Mouse (Mus musculus) neural tube, embryonic 11.5 days (tissue): ENCODE measurements around the gene Mettl2. TPM values are rescaled to one million over a fixed set of nuclear protein-coding genes. Genes with fewer than 3 reads are reported as not detected.

Experiments used
- ATAC-seq: fragments of 200-750 bp; cut with Nextera tagmentation; 2 replicates; pipeline ENCODE4 v1.8.0; 2017; ENCODE audit warnings: moderate number of reproducible peaks, mild to moderate bottlenecking, moderate TSS enrichment, moderate library complexity; ENCODE audit not compliant: insufficient read depth, low FRiP score, low TSS enrichment
- DNase-seq: peaks from one replicate; pipeline ENCODE4 v3.0.0-alpha.2; 2015; ENCODE audit warnings: low spot score
- H3K27ac ChIP-seq: fragments of 300-500 bp; sonication (generic); 2 replicates; pipeline ENCODE4 v1.5.1; 2014; ENCODE audit warnings: low read depth, mild to moderate bottlenecking, low read length
- H3K27me3 ChIP-seq: fragments of 300-500 bp; sonication (generic); 2 replicates; pipeline ENCODE4 v1.6.1; 2014; ENCODE audit warnings: mild to moderate bottlenecking, low read length, mixed read lengths; ENCODE audit not compliant: control insufficient read depth, insufficient read depth
- H3K36me3 ChIP-seq: fragments of 300-500 bp; sonication (generic); 2 replicates; pipeline ENCODE4 v1.6.1; 2014; ENCODE audit warnings: mild to moderate bottlenecking, low read length, moderate library complexity, mixed read lengths; ENCODE audit not compliant: control insufficient read depth, insufficient read depth
- H3K4me1 ChIP-seq: fragments of 300-500 bp; sonication (generic); 2 replicates; pipeline ENCODE4 v1.6.1; 2014; ENCODE audit warnings: low read length, mixed read lengths; ENCODE audit not compliant: control insufficient read depth, insufficient read depth
- H3K4me2 ChIP-seq: fragments of 300-500 bp; sonication (generic); 2 replicates; pipeline ENCODE4 v1.6.1; 2014; ENCODE audit warnings: low read depth, mild to moderate bottlenecking, moderate library complexity
- H3K4me3 ChIP-seq: fragments of 300-500 bp; sonication (generic); 2 replicates; pipeline ENCODE4 v1.5.1; 2014; ENCODE audit warnings: low read depth, low read length
- H3K9ac ChIP-seq: fragments of 300-500 bp; sonication (generic); 2 replicates; pipeline ENCODE4 v1.6.1; 2014; ENCODE audit warnings: mild to moderate bottlenecking, low read length
- H3K9me3 ChIP-seq: fragments of 300-500 bp; sonication (generic); 2 replicates; pipeline ENCODE4 v1.6.1; 2016; ENCODE audit warnings: low read length; ENCODE audit not compliant: control insufficient read depth
- WGBS: fragments of 180-500 bp; shearing (Covaris S2); extraction: QIAGEN DNeasy Blood & Tissue Kit; methylation state at CpG from one replicate; pipeline ENCODE4 v1.1.7; 2014; 5-methylcytosine and 5-hydroxymethylcytosine counted together
- polyA plus RNA-seq: library from polyadenylated mRNA; unstranded; fragments of >200 nt; fragmentation: Nextera tagmentation; extraction: Ambion mirVana; gene quantifications from 2 replicates; pipeline ENCODE4 v1.2.1, GENCODE M21; 2014

Gene Mettl2
- polyA plus RNA-seq, 1 experiment from 2014 or later, result 33.1 TPM

DNA sequence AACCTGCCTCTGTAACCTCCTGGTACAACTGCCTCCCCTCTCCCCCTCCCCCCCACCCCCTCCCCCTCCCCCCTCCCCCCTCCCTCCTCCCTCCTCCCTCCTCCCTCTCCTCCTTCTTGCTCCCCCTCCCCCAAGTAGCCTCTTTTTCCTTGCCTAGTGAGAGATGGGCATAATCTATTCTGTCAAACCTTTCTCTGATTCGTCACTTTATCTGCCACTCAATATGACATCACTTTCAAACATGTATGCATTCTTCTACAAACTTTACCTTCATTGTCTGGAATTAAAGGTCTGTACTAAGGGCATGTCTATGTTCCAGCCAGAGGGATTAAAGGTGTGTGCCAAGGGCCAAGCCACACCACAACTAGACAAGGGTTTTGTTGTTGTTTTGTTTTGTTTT lies 23.5 kb downstream of the Mettl2 start:
- H3K36me3 ChIP-seq, result no peaks in the 10 kb centered on the region

DNA sequence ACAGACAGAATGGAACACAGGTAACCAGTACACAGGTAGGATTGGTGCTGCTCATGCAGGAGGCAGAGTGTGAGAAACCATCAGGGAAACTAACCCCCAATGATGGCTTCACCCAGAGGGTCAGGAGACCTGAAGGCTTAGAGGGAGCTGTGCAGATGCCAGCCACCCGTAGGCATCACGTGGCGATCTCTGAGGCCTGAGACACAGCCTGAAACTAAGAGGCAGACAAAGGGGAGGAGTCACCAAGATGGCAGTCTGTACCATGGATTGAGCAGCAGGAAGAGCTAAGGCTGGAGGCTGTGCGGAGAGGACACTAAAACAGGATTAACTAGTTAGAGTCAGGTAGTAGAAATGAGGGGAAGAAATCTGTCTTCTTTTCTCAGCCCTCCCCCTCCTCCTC lies 24.5 kb downstream of the Mettl2 start:
- Histone ChIP-seq H3K4me2 (no peak overlapping the region), H3K27me3 (no peaks in the 10 kb centered on the region), H3K27ac (no peak overlapping the region), H3K4me1 (peaks cover 2% of the 10 kb centered on the region; the same call in 1 of the 2 replicates), H3K4me3 (no peak overlapping the region), H3K36me3 (no peaks in the 10 kb centered on the region), H3K9me3 (no peaks in the 10 kb centered on the region), H3K9ac (no peak overlapping the region)
- DNase-seq, result no peak
- WGBS, result 70% methylated on average over 4 of the region's 4 CpGs
- no peak for ATAC-seq

More for the DNA sequence above, 23.5 kb downstream of the Mettl2 start:
- DNase-seq, result no peak
- WGBS, result 93% methylated on average over 1 of the region's 1 CpGs
- no peak overlapping the region for H3K4me3 ChIP-seq
- H3K27me3 ChIP-seq, result no peaks in the 10 kb centered on the region
- ATAC-seq, result no peak
- no peak overlapping the region for H3K4me2 ChIP-seq
- no peak overlapping the region for H3K27ac ChIP-seq
- H3K4me1 ChIP-seq, result peaks cover 2% of the 10 kb centered on the region; the same call in 1 of the 2 replicates
- H3K9ac ChIP-seq, result no peak overlapping the region
- no peaks in the 10 kb centered on the region for H3K9me3 ChIP-seq

DNA sequence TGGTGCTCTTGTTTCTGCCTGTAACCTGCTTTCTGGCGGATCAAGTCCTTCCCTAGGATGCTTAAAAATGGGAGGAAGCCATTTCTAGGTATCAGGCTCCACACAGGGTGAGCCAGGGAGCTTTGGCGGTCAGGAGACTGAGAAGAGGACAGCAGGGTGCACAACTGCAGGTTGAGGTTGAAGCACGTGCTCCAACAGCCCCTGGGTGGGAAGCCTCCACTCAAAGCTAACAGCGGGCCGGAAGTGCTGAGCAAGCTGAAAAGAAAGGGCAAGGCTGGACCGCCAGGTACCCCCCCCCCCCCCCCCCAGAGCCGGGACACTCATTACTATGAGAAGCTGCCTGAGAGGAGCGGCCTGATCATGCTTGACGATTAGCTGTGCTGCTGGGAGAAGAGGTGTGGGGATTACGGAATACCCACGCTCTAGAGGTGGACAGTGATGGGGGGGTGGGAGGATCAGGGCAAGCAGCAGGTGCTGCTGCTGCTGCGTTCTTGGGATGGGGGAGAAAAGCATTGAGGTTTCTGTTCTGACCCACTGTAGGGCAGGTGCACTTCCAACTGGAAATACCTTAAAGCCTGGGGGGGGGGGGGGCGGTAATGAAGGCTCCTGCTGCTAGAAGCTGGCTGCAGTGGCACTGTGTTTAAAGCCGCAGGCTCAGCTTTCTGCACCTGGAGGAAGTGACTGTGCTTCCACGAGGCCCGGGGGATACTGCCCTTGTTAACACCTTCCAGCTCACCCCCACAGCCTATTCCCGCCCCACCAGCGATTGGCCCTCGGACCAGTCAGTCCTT lies 25.2 kb downstream of the Mettl2 start:
- H3K9me3 ChIP-seq, result no peaks in the 10 kb centered on the region
- H3K9ac ChIP-seq, result no peak overlapping the region
- no peaks in the 10 kb centered on the region for H3K36me3 ChIP-seq
- ATAC-seq (no peak), DNase-seq (no peak)
- peaks cover 2% of the 10 kb centered on the region; the same call in 1 of the 2 replicates for H3K4me1 ChIP-seq
- H3K4me2 ChIP-seq, result no peak overlapping the region
- H3K27ac ChIP-seq, result no peak overlapping the region
- 30% methylated on average over 17 of the region's 19 CpGs for WGBS
- no peak overlapping the region for H3K4me3 ChIP-seq
- H3K27me3 ChIP-seq, result no peaks in the 10 kb centered on the region

DNA sequence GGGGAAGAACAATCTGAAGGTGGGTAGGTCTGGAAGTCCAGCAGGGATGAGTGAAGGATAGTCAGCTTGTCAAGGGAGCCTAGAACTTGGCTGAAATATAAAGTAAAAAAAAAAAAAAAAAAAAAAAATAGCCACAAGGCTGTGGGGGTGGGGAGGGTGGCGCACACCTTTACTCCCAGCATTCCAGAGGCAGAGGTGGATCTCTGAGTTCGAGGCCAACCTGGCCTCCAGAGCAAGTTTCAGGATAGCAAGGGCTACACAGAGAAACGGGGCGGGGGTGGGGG lies 25.7 kb downstream of the Mettl2 start:
- no peak overlapping the region for H3K4me2 ChIP-seq
- no peaks in the 10 kb centered on the region for H3K36me3 ChIP-seq
- no peak overlapping the region for H3K9ac ChIP-seq
- no peaks in the 10 kb centered on the region for H3K9me3 ChIP-seq
- no CpG with 5 or more reads among the region's 4 CpGs for WGBS
- H3K4me3 ChIP-seq, result no peak overlapping the region
- DNase-seq, result no peak
- peaks cover 2% of the 10 kb centered on the region; the same call in 1 of the 2 replicates for H3K4me1 ChIP-seq
- no peaks in the 10 kb centered on the region for H3K27me3 ChIP-seq
- no peak for ATAC-seq
- H3K27ac ChIP-seq, result no peak overlapping the region

DNA sequence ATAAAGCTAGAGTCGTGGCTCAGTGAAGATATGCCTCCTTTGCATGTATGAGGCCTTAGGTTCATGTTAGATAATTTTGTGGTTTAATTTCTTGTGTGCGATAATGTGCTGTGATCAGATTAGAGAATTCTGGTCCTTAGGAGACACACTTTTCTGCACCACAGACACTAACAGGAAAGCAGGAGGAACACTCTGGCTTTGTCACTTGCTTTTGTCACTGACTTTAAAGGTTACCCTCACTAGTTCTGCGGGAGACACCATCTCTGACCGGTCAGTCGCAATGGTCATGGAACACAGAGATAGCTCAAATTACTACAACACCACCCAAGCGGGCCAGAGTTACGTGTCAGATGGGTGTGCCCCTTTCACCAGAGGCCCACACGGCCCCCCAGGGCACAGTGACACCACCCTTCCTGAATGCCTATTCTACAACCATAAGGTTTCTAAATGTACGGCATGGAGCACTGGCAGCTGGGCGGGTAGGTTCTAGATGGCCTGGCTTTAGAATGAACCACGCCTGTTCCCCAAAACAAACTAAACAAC lies 26.2 kb downstream of the Mettl2 start:
- 77% methylated on average over 11 of the region's 11 CpGs for WGBS
- no peaks in the 10 kb centered on the region for H3K27me3 ChIP-seq
- no peak overlapping the region for H3K9ac ChIP-seq
- no peaks in the 10 kb centered on the region for H3K9me3 ChIP-seq
- H3K36me3 ChIP-seq, result no peaks in the 10 kb centered on the region
- no peak overlapping the region for H3K4me2 ChIP-seq
- no peak overlapping the region for H3K4me3 ChIP-seq
- ATAC-seq (no peak), DNase-seq (no peak)
- H3K4me1 ChIP-seq, result peaks cover 2% of the 10 kb centered on the region; the same call in 1 of the 2 replicates
- no peak overlapping the region for H3K27ac ChIP-seq

DNA sequence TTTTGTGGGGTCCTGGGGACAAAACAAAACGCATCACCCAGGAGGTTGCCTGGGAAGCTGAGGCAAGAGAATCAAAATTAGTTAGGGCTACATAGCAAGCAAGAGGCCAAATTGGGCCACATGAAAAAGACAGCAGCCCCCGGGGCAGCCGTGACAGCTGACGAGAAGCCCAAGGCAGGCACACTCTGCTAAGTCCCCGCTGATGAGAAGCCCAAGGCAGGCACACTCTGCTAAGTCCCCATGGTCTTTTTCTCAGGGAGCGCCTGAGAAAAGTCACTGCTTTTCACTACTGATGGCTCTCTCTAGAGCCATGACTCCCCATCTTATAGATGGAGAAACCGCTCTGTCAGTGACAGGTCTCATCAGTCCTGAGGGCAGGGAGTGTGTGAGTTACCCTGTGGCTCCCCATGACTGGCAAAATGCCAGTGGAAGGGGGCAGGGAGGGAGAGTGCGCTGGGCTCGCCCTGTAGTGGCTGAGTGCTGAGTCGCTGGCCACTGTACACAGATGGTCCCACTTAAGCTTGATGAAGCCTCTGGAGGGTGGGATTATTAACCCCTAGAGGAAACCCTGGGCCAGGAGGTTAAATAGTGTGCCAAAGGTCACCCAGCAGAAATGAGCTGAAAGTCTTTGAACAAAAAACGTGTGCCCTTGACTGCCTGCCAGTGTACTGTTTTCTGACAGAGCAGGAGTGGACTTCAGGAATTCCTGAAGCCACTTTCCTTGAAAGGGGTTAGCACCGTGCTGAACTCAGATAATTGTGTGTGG lies 27.0 kb downstream of the Mettl2 start:
- Histone ChIP-seq H3K27ac (no peak overlapping the region), H3K4me1 (peaks cover 2% of the 10 kb centered on the region; the same call in 1 of the 2 replicates), H3K9me3 (no peaks in the 10 kb centered on the region), H3K36me3 (no peaks in the 10 kb centered on the region), H3K4me3 (no peak overlapping the region), H3K9ac (no peak overlapping the region), H3K4me2 (no peak overlapping the region), H3K27me3 (no peaks in the 10 kb centered on the region)
- peak; percentile 33 for DNase-seq
- no peak for ATAC-seq
- 29% methylated on average over 12 of the region's 12 CpGs for WGBS

DNA sequence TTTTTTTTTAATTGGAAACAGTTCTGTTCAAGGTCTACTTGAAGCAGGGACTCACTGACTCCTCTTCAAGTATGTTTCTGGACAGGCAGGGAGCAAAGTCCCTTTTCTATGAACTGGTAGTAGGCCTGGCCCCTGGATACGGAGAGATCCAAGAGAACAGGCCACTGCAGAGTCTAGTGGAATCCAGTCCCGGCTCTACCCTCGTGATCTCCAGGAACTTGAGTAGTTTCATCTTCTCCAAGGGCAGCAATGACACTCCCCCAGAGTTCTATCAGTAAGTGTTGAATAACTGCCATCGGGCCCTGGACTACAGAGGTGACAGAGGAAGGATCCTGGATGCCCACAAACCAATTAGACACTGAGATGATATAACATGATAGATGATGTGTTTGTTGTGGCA lies 29.7 kb downstream of the Mettl2 start:
- no peaks in the 10 kb centered on the region for H3K27me3 ChIP-seq
- no peak overlapping the region for H3K4me2 ChIP-seq
- no peak overlapping the region for H3K4me3 ChIP-seq
- no peak overlapping the region for H3K27ac ChIP-seq
- no peak overlapping the region for H3K9ac ChIP-seq
- H3K4me1 ChIP-seq, result peaks cover 2% of the 10 kb centered on the region; the same call in 1 of the 2 replicates
- no peaks in the 10 kb centered on the region for H3K9me3 ChIP-seq
- H3K36me3 ChIP-seq, result no peaks in the 10 kb centered on the region
- WGBS, result 79% methylated on average over 4 of the region's 4 CpGs
- ATAC-seq, result no peak
- DNase-seq, result no peak

DNA sequence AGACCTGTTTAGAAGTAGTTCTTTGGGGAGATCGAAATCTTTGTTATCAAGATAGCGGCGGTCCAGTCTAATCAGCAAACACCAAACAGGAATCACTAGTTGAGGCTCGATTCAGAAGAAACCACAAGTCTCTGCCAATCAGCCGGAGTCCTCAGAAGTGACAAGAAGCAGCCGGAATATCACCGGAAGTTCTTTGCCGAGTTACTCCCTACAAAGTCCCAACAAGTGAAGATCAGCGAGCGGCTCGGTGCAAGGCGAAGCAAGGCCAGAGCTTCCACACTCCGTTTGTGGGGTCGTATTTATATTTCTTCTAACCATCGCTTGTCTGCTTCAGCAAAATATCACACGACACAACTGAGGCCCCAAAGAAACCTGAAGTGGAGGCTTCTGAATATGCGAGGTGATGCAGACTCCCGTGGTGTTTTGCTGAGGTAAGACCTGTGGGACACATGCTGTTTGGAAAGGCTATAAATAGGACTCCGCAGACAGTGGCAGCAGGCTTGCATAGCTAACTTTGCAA lies 30.6 kb downstream of the Mettl2 start:
- no peak overlapping the region for H3K27ac ChIP-seq
- no peaks in the 10 kb centered on the region for H3K27me3 ChIP-seq
- H3K4me1 ChIP-seq, result peaks cover 2% of the 10 kb centered on the region; the same call in 1 of the 2 replicates
- H3K36me3 ChIP-seq, result no peaks in the 10 kb centered on the region
- WGBS, result 84% methylated on average over 19 of the region's 19 CpGs
- ATAC-seq (no peak), DNase-seq (no peak)
- H3K9me3 ChIP-seq, result no peaks in the 10 kb centered on the region
- H3K4me3 ChIP-seq, result no peak overlapping the region
- no peak overlapping the region for H3K4me2 ChIP-seq
- H3K9ac ChIP-seq, result no peak overlapping the region
